Mouse (Mus musculus) CH12.LX (cell line): ENCODE data around the gene Kcnn1.

ENCODE experiments used
- CHD2 ChIP-seq: IDR thresholded peaks from 2 replicates; pipeline ENCODE4 v1.6.1; 2011; ENCODE audit warnings: low read length, improper control_type of control experiment
- CTCF ChIP-seq, 2 experiments: IDR thresholded peaks in 1 of 2; conservative IDR thresholded peaks in 1 of 2; 2 replicates each; pipeline ENCODE4 v1.5.1; 2011 to 2012; ENCODE audit warnings: low read depth in 2 of 2, low read length in 2 of 2, improper control_type of control experiment in 1 of 2, inconsistent platforms in 1 of 2, mild to moderate bottlenecking in 1 of 2, moderate library complexity in 1 of 2
- EP300 ChIP-seq: IDR thresholded peaks from 2 replicates; pipeline ENCODE4 v1.6.1; 2011; ENCODE audit warnings: low read length, improper control_type of control experiment
- ETS1 ChIP-seq: conservative IDR thresholded peaks from 2 replicates; pipeline ENCODE4 v1.6.1; 2012; ENCODE audit warnings: low read depth, mild to moderate bottlenecking, inconsistent platforms, low read length, improper control_type of control experiment, moderate library complexity
- GABPA ChIP-seq: IDR thresholded peaks from 2 replicates; pipeline ENCODE4 v1.6.1; 2012; ENCODE audit warnings: low read depth, low read length, improper control_type of control experiment, inconsistent platforms; ENCODE audit not compliant: insufficient replicate concordance
- JUND ChIP-seq: conservative IDR thresholded peaks from 2 replicates; pipeline ENCODE4 v1.6.1; 2011; ENCODE audit warnings: low read depth, low read length, improper control_type of control experiment
- MEF2A ChIP-seq: IDR thresholded peaks from 2 replicates; pipeline ENCODE4 v1.6.1; 2014; ENCODE audit warnings: low read depth, mild to moderate bottlenecking, inconsistent platforms, low read length, improper control_type of control experiment, borderline replicate concordance
- POLR2A ChIP-seq: IDR thresholded peaks from 2 replicates; pipeline ENCODE4 v1.6.1; 2011; ENCODE audit warnings: low read depth, mild to moderate bottlenecking, improper control_type of control experiment, low read length
- POLR2AphosphoS2 ChIP-seq: IDR thresholded peaks from 2 replicates; pipeline ENCODE4 v1.6.1; 2011; ENCODE audit warnings: low read depth, low read length, improper control_type of control experiment
- SMC3 ChIP-seq: IDR thresholded peaks from 2 replicates; pipeline ENCODE4 v1.6.1; 2011; ENCODE audit warnings: low read depth, low read length, improper control_type of control experiment
- UBTF ChIP-seq: IDR thresholded peaks from 2 replicates; pipeline ENCODE4 v1.6.1; 2012; ENCODE audit warnings: low read depth, mild to moderate bottlenecking, inconsistent platforms, low read length, improper control_type of control experiment, moderate library complexity
- USF1 ChIP-seq: IDR thresholded peaks from 2 replicates; pipeline ENCODE4 v1.6.1; 2014; ENCODE audit warnings: low read depth, mild to moderate bottlenecking, inconsistent platforms, low read length, improper control_type of control experiment
- ZNF384 ChIP-seq: IDR thresholded peaks from 2 replicates; pipeline ENCODE4 v1.6.1; 2012; ENCODE audit warnings: low read depth, low read length, improper control_type of control experiment, inconsistent platforms

- no peak for TF ChIP-seq POLR2A
- peak in 1 of 2 experiments; percentile 29; a peak in 2 of 4 replicates for TF ChIP-seq CTCF (conservative IDR thresholded peaks at IDR 0.05 in 1 of 2, IDR thresholded peaks at IDR 0.05 in 1 of 2; ENCODE audit: low read depth in 2 of 2, low read length in 2 of 2)
- TF ChIP-seq ZNF384, result no peak
- TF ChIP-seq USF1, result no peak
- TF ChIP-seq JUND, result no peak
- TF ChIP-seq POLR2AphosphoS2, result no peak
- TF ChIP-seq ETS1, result no peak
- no peak for TF ChIP-seq EP300
- TF ChIP-seq MEF2A, result no peak
- TF ChIP-seq GABPA, result no peak
- no peak for TF ChIP-seq UBTF
- TF ChIP-seq SMC3, result no peak
- no peak for TF ChIP-seq CHD2
Observed at GRCm38 (mm10) chr8:70868559-70869198, 5.6 kb upstream of the Kcnn1 start.
